Mouse (Mus musculus): ENCODE results near the gene Tnpo2. TPM values are rescaled to one million over a fixed set of nuclear protein-coding genes. Genes with fewer than 3 reads are reported as not detected.
"Not testable (repeated sequence)": the region's sequence is repeated elsewhere in the genome, so short reads cannot be mapped to it uniquely, and the experiment has no call there.

Gene Tnpo2
- total RNA-seq, 2 experiments from 2014 or later, result 163 to 179 TPM

GRCm38 (mm10) chr8:85071514-85072281 is 35.0 kb downstream of the Tnpo2 start, which contains the start of gene Dhps:
Dhps (plus strand) TSS chr8:85071757.
- intact Hi-C loops (cut with DNase I), result no loop called here
- peak; percentile 93 for DNase-seq

GRCm38 (mm10) chr8:85072364-85072929 is 35.7 kb downstream of the Tnpo2 start:
- no peak for DNase-seq
- intact Hi-C loops (cut with DNase I), result no loop called here

GRCm38 (mm10) chr8:85073041-85073612 is 36.4 kb downstream of the Tnpo2 start:
- no peak for DNase-seq
- intact Hi-C loops (cut with DNase I), result no loop called here

GRCm38 (mm10) chr8:85074167-85074566 is 37.5 kb downstream of the Tnpo2 start:
- intact Hi-C loops (cut with DNase I), result no loop called here
- no peak for DNase-seq

- intact Hi-C loops (cut with DNase I), result no loop called here
- no peak for DNase-seq
Measured at GRCm38 (mm10) chr8:85074617-85075016, 37.9 kb downstream of the Tnpo2 start.

- intact Hi-C loops (cut with DNase I), result no loop called here
- peak; percentile 57 for DNase-seq
Measured at GRCm38 (mm10) chr8:85076001-85076400, 39.3 kb downstream of the Tnpo2 start.

GRCm38 (mm10) chr8:85076993-85077392 is 40.3 kb downstream of the Tnpo2 start:
- intact Hi-C loops (cut with DNase I), result no loop called here

GRCm38 (mm10) chr8:85080214-85080531 is 43.5 kb downstream of the Tnpo2 start:
- DNase-seq, result no peak
- intact Hi-C loops (cut with DNase I), result loop anchor here (5.0 kb wide), 1 partner anchor 92 kb away; no protein-coding TSS in a partner anchor

More at GRCm38 (mm10) chr8:85076993-85077392, 40.3 kb downstream of the Tnpo2 start:
- DNase-seq, result peak; percentile 80

- DNase-seq, result peak; percentile 47
- intact Hi-C loops (cut with DNase I), result loop anchor here (5.0 kb wide), 1 partner anchor 92 kb away; no protein-coding TSS in a partner anchor
Measured at GRCm38 (mm10) chr8:85080532-85081215, 44.0 kb downstream of the Tnpo2 start, which contains the start of gene Wdr83os. Wdr83os (plus strand) TSS chr8:85080740.

GRCm38 (mm10) chr8:85081216-85081555 is 44.5 kb downstream of the Tnpo2 start, which contains the start of gene Wdr83:
Wdr83 (minus strand) TSS chr8:85081306.
- DNase-seq, result peak; percentile 32
- intact Hi-C loops (cut with DNase I), result loop anchor here (5.0 kb wide), 1 partner anchor 91 kb away; no protein-coding TSS in a partner anchor

GRCm38 (mm10) chr8:85082169-85082568 is 45.5 kb downstream of the Tnpo2 start:
- DNase-seq, result not testable (repeated sequence)
- intact Hi-C loops (cut with DNase I), result loop anchor here (5.0 kb wide), 1 partner anchor 90 kb away; no protein-coding TSS in a partner anchor

- intact Hi-C loops (cut with DNase I), result loop anchor here (5.0 kb wide), 1 partner anchor 89 kb away; no protein-coding TSS in a partner anchor
- peak; percentile 81 for DNase-seq
Measured at GRCm38 (mm10) chr8:85083108-85083813, 46.5 kb downstream of the Tnpo2 start, which contains the start of gene Man2b1. Man2b1 (plus strand) TSS chr8:85083270.

GRCm38 (mm10) chr8:85084633-85085032 is 47.9 kb downstream of the Tnpo2 start:
- no peak for DNase-seq
- intact Hi-C loops (cut with DNase I), result loop anchor here (5.0 kb wide), 1 partner anchor 88 kb away; no protein-coding TSS in a partner anchor

GRCm38 (mm10) chr8:85086238-85086637 is 49.5 kb downstream of the Tnpo2 start:
- no peak for DNase-seq
- intact Hi-C loops (cut with DNase I), result no loop called here

- DNase-seq, result no peak
- intact Hi-C loops (cut with DNase I), result no loop called here
Measured at GRCm38 (mm10) chr8:85088771-85089170, 52.1 kb downstream of the Tnpo2 start.

- intact Hi-C loops (cut with DNase I), result no loop called here
- no peak for DNase-seq
Measured at GRCm38 (mm10) chr8:85090856-85091255, 54.1 kb downstream of the Tnpo2 start.

GRCm38 (mm10) chr8:85091526-85092090 is 54.9 kb downstream of the Tnpo2 start:
- DNase-seq, result no peak
- intact Hi-C loops (cut with DNase I), result loop anchor here (2.0 kb wide), 1 partner anchor 67 kb away; no protein-coding TSS in a partner anchor

GRCm38 (mm10) chr8:85095051-85095450 is 58.3 kb downstream of the Tnpo2 start:
- intact Hi-C loops (cut with DNase I), result no loop called here
- DNase-seq, result no peak

GRCm38 (mm10) chr8:85095566-85095965 is 58.9 kb downstream of the Tnpo2 start:
- intact Hi-C loops (cut with DNase I), result no loop called here
- no peak for DNase-seq

GRCm38 (mm10) chr8:85096196-85096595 is 59.5 kb downstream of the Tnpo2 start:
- DNase-seq, result no peak
- intact Hi-C loops (cut with DNase I), result no loop called here
